Mouse (Mus musculus): ENCODE results near the gene Lipe.

DNA sequence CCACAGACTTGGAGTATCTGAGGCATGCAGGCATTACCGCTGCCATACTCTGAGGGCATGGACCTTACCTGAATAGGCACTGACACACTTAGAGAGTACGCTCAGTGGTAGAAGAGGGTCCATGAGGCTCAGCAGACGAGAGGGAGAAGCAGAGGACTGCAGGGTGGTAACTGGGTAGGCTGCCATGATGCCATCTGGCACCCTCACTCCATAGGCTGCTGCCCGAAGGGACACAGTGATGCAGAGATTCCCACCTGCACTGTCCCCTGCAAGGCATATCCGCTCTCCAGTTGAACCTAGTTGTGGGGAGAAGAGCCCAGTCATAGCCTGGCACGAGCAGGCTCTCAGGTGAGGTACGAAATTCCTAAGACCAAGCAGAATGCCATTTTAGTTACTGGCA lies 15.1 kb downstream of the Lipe start:
- TF ChIP-seq CTCF (conservative IDR thresholded peaks at IDR 0.05; ENCODE audit: low read length) (no peak), POU5F1 (IDR thresholded peaks at IDR 0.05; ENCODE audit: borderline replicate concordance, low read length) (no peak)

Measured in E14TG2a.4 (cell line).